Mouse (Mus musculus): ENCODE results near the gene Rbm33.

Rbm33 gene

DNA sequence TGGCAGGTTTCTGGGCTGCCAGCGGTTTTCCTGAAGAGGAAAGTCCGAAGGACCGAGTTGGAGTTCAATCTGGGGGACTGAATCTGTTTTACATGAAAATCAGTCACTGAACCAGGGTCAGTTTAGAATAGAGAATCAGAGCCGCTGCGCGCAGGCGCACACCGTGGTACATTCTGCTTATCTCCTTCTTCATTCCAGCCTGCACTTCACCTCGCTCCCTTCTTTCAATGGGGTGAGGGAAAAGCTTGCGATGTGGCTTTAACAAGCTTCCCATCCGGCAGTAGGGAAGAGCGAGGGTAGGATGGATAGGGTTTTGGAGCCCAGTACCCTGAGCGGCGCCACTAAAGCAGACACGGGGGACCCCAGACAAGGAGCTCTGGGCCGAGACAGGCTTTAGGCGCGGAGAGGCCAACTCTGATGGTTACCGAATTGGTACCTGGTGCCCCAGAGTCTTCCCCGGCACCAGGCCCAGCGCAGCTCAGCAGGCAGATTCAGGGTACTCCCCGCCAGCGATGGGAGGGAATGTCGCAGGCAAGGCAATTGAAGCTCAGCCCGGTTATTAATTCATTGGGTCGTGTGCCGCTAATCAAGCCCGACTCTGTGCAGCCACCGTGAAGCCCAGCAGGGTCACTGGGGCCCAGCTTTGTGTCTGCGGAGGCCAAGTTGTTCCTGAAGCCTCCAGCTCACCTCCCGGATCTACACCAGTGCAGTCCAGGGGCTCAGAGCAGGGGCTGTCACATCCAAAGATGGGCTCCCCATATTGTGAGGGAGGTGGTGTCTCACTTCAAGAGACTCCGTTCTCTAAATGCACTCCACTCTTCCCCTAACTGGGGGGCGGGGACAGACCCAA is 146.0 kb downstream of the Rbm33 start:
- DNase-seq (ENCODE audit: low read depth, low spot score) = no peak

DNA sequence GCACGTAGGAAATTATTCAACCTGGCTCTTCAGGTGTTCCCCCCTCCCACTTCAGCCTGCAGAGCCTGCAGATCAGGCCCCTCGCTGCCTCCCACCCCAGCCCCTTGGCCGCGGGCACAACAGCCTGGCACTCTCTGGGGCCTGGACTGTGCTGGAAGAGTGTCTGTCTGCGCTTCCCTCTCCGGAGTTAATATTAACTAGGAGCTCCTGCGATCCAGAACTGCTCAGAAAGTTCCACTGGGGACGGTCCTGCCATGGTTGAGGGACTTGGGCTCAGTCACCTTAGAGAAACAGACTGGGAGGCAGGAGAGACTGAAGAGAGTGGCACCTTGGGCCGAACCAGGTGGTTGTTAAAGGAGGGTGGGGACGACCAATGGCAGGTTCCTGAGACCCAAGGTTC is 146.7 kb downstream of the Rbm33 start:
- DNase-seq (ENCODE audit: low read depth, low spot score) = no peak

DNA sequence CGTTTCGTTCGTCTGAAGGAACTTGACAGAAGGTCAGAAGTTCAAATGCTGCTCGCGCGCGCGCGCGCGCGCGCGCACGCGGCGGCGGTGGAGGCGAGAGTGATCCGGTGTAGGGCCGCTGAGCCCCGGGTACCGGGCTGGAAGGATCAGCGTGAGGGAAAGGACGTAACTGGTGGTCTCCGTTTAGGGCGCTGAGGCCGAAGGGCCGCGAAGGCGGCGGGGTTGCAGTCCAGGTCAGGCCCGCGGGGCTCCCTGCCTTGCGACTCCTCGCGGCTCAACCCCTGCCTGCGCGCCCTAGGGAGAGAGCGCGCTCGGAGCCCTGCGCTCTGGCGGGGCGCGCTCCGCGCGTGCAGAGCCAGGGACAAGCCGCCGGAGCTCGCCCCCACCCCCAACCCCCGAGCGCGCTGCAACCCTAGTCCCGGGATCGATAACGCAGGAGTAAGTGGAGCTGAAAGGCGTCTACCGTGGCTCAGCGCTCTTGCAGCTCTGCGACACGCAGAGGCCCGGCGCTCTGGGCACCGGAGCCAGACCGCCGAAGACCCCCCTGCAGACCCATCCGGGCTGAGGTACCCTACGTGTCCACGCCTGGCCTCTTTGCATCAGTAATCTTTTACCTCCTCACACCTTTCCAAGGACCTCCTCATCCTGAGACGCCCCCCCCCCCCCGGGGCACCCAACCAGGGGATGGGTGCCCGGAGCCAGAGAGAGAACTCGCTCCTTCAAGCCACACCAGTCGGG is 147.6 kb downstream of the Rbm33 start:
- DNase-seq (ENCODE audit: low read depth, low spot score) = no peak

DNA sequence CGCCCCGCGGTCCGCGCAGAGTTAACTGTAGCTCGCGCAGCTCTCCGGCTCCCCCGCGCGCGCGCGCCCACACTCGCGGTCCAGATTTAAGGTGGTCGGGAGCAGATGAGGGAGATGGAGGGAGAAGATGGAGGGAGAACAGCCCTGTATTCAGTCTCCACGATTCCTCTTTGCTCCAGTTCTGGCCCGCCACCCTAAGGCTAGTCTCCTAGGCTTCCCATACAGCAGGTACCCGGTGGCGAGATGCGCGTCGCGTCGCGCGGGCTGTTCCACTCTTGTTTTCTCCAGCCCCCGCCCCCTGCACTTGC is 148.1 kb downstream of the Rbm33 start:
- no peak for DNase-seq (ENCODE audit: low read depth, low spot score)

DNA sequence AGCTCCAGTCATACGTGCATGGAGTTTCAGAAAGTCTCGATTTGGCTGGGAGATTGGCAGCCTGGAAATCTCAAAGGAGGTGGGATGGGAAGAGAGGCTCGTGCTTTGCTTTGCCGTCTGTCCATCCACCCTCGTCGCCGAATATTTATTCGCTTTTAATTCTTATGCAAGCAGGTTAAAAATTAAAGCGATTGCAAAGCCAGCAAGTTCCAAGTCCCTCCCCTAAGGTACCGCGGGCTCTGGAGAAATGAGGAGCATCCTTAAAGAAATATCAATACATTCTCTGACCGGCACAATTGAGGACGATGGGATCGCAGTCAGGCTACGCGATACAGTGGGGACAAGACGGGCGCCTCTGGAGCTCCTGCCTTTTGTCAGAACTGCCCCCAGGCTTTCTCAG is 148.6 kb downstream of the Rbm33 start:
- no peak for DNase-seq (ENCODE audit: low read depth, low spot score)

DNA sequence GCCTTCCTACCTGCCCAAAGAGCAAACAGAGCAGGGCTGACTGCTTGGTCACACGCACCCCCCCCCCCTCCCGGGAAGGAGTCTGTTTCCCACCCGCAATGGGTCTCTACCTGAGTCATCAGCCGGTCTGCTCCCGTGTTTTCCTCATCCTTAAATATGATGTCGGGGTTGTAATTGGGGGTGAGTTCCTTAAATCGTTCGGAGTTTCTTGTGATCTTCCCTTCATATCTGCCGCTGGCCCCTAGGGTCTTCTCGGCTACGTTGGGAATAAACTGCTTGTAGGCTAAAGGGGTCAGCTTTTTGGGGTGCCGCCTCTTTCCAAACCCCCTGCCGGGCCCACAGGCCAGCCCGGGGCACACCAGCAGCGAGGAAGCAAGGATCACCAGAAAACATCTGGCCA is 149.4 kb downstream of the Rbm33 start:
- no peak for DNase-seq (ENCODE audit: low read depth, low spot score)

DNA sequence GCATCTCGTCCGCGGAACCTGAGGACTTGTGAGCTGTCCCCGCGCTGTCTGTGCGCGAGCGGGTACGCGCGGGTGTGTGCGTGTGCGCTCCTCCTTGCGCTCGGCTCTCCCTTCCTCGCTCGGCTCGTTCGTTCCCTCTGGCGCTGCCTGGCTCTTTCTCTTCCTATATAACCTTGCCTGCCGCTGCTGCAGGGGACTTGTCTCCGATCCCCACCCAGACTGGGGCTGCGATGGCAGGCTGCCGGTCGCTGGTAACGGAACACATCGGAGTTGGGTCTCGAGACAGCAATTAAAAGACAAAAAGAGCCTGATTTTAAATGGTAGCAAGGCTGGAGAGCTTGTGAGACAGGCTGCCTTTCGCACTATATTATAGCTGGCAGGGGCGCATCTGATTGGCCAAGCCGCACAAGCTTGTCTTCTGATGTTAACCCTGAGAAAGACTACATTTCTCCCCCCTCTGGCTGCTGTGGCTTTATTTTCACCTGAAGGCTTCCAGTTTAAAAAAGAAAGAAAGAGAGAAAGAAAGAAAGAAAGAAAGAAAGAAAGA is 149.9 kb downstream of the Rbm33 start, which contains the start of gene Shh:
TSS of gene Shh (minus strand) at position 497 of the 547 bp plus-strand sequence.
- DNase-seq (ENCODE audit: low read depth, low spot score) = no peak

All from skeletal muscle tissue, adult 2 months (tissue).